Mouse (Mus musculus): ENCODE results near the gene Spry1. TPM values are rescaled to one million over a fixed set of nuclear protein-coding genes. Genes with fewer than 3 reads are reported as not detected.
"Not testable (repeated sequence)": the region's sequence is repeated elsewhere in the genome, so short reads cannot be mapped to it uniquely, and the experiment has no call there.

Spry1 gene
- 20.9 and 24.4 TPM in 2 replicates for polyA plus RNA-seq (2014; fragmentation: Nextera tagmentation; extraction: Ambion mirVana)

GRCm38 (mm10) chr3:37639690-37640089 lies at the start of gene Spry1:
Gene Spry1, plus strand, starts transcription at chr3:37639947.
- H3K4me1 ChIP-seq (replicated peaks; ENCODE audit: control insufficient read depth, insufficient read depth, low read length): peaks cover 9% of the 10 kb centered on the region; the same call in 1 of the 2 replicates
- H3K9me3 ChIP-seq (ENCODE audit: control insufficient read depth, low read length): no peaks in the 10 kb centered on the region
- H3K36me3 ChIP-seq (ENCODE audit: control insufficient read depth, insufficient read depth, low read length): no peaks in the 10 kb centered on the region; the same call in 1 of the 2 replicates
- peak within 1 kb of the TSS; percentile 88 for H3K4me2 ChIP-seq (ENCODE audit: low read depth, low read length, severe bottlenecking)
- H3K4me3 ChIP-seq (ENCODE audit: low read depth, low read length): peak within 1 kb of the TSS; percentile 91
- peak within 1 kb of the TSS; percentile 89 for H3K9ac ChIP-seq (ENCODE audit: low read length)
- peak within 1 kb of the TSS; percentile 87 for H3K27ac ChIP-seq (ENCODE audit: low read depth, low read length)
- H3K27me3 ChIP-seq (ENCODE audit: control insufficient read depth, insufficient read depth, low read length): no peaks in the 10 kb centered on the region
- ATAC-seq (replicated peaks; ENCODE audit: low FRiP score) (peak; percentile 91), DNase-seq (ENCODE audit: low spot score) (peak; percentile 98)
- 0% methylated on average over 38 of the region's 38 CpGs for WGBS

GRCm38 (mm10) chr3:37595721-37596120 lies 44.0 kb upstream of the Spry1 start:
- no peak overlapping the region for H3K27ac ChIP-seq (ENCODE audit: low read depth, low read length)
- no peaks in the 10 kb centered on the region for H3K9me3 ChIP-seq (ENCODE audit: control insufficient read depth, low read length)
- no peak overlapping the region for H3K4me2 ChIP-seq (ENCODE audit: low read depth, low read length, severe bottlenecking)
- H3K4me3 ChIP-seq (ENCODE audit: low read depth, low read length): no peak overlapping the region
- WGBS: 66% methylated on average over 10 of the region's 10 CpGs
- H3K27me3 ChIP-seq (ENCODE audit: control insufficient read depth, insufficient read depth, low read length): no peaks in the 10 kb centered on the region
- no peak for ATAC-seq (replicated peaks; ENCODE audit: low FRiP score)
- H3K9ac ChIP-seq (ENCODE audit: low read length): no peak overlapping the region
- no peaks in the 10 kb centered on the region for H3K36me3 ChIP-seq (ENCODE audit: control insufficient read depth, insufficient read depth, low read length)
- DNase-seq (ENCODE audit: low spot score): no peak
- 0 out of 2 replicates have a peak, but pooled peaks cover 2% of the 10 kb centered on the region for H3K4me1 ChIP-seq (replicated peaks; ENCODE audit: control insufficient read depth, insufficient read depth, low read length)

- Histone ChIP-seq H3K4me3 (ENCODE audit: low read depth, low read length) (no peak overlapping the region), H3K4me2 (ENCODE audit: low read depth, low read length, severe bottlenecking) (no peak overlapping the region), H3K27ac (ENCODE audit: low read depth, low read length) (no peak overlapping the region), H3K36me3 (ENCODE audit: control insufficient read depth, insufficient read depth, low read length) (no peaks in the 10 kb centered on the region), H3K4me1 (replicated peaks; ENCODE audit: control insufficient read depth, insufficient read depth, low read length) (0 out of 2 replicates have a peak, but pooled peaks cover 2% of the 10 kb centered on the region), H3K9me3 (ENCODE audit: control insufficient read depth, low read length) (no peaks in the 10 kb centered on the region), H3K9ac (ENCODE audit: low read length) (no peak overlapping the region), H3K27me3 (ENCODE audit: control insufficient read depth, insufficient read depth, low read length) (no peaks in the 10 kb centered on the region)
- DNase-seq (ENCODE audit: low spot score) (no peak), ATAC-seq (replicated peaks; ENCODE audit: low FRiP score) (no peak)
- WGBS: 64% methylated on average over 6 of the region's 6 CpGs
Measured at GRCm38 (mm10) chr3:37596519-37596918, 43.2 kb upstream of the Spry1 start.

- no peak overlapping the region for H3K4me2 ChIP-seq (ENCODE audit: low read depth, low read length, severe bottlenecking)
- DNase-seq (ENCODE audit: low spot score) (no peak), ATAC-seq (replicated peaks; ENCODE audit: low FRiP score) (no peak)
- no peak overlapping the region for H3K27ac ChIP-seq (ENCODE audit: low read depth, low read length)
- no peaks in the 10 kb centered on the region for H3K36me3 ChIP-seq (ENCODE audit: control insufficient read depth, insufficient read depth, low read length)
- H3K4me3 ChIP-seq (ENCODE audit: low read depth, low read length): no peak overlapping the region
- no peaks in the 10 kb centered on the region for H3K9me3 ChIP-seq (ENCODE audit: control insufficient read depth, low read length)
- 88% methylated on average over 5 of the region's 5 CpGs for WGBS
- H3K4me1 ChIP-seq (replicated peaks; ENCODE audit: control insufficient read depth, insufficient read depth, low read length): 0 out of 2 replicates have a peak, but pooled peaks cover 2% of the 10 kb centered on the region
- H3K27me3 ChIP-seq (ENCODE audit: control insufficient read depth, insufficient read depth, low read length): no peaks in the 10 kb centered on the region
- no peak overlapping the region for H3K9ac ChIP-seq (ENCODE audit: low read length)
Measured at GRCm38 (mm10) chr3:37597200-37597599, 42.5 kb upstream of the Spry1 start.

- ATAC-seq (replicated peaks; ENCODE audit: low FRiP score); H3K4me3 ChIP-seq (ENCODE audit: low read depth, low read length); H3K27ac ChIP-seq (ENCODE audit: low read depth, low read length); H3K4me1 ChIP-seq (replicated peaks; ENCODE audit: control insufficient read depth, insufficient read depth, low read length); H3K36me3 ChIP-seq (ENCODE audit: control insufficient read depth, insufficient read depth, low read length); H3K9me3 ChIP-seq (ENCODE audit: control insufficient read depth, low read length); H3K27me3 ChIP-seq (ENCODE audit: control insufficient read depth, insufficient read depth, low read length); H3K9ac ChIP-seq (ENCODE audit: low read length); H3K4me2 ChIP-seq (ENCODE audit: low read depth, low read length, severe bottlenecking); DNase-seq (ENCODE audit: low spot score): not testable (repeated sequence)
- WGBS: 95% methylated on average over 14 of the region's 14 CpGs
Measured at GRCm38 (mm10) chr3:37599641-37600040, 40.1 kb upstream of the Spry1 start.

GRCm38 (mm10) chr3:37602356-37602755 lies 37.4 kb upstream of the Spry1 start:
- no peak overlapping the region for H3K27ac ChIP-seq (ENCODE audit: low read depth, low read length)
- ATAC-seq (replicated peaks; ENCODE audit: low FRiP score) (no peak), DNase-seq (ENCODE audit: low spot score) (peak; percentile 23)
- no peaks in the 10 kb centered on the region for H3K27me3 ChIP-seq (ENCODE audit: control insufficient read depth, insufficient read depth, low read length)
- no peak overlapping the region for H3K9ac ChIP-seq (ENCODE audit: low read length)
- no peaks in the 10 kb centered on the region for H3K9me3 ChIP-seq (ENCODE audit: control insufficient read depth, low read length)
- H3K4me2 ChIP-seq (ENCODE audit: low read depth, low read length, severe bottlenecking): no peak overlapping the region
- 97% methylated on average over 9 of the region's 9 CpGs for WGBS
- H3K4me1 ChIP-seq (replicated peaks; ENCODE audit: control insufficient read depth, insufficient read depth, low read length): peaks cover 2% of the 10 kb centered on the region; the same call in 1 of the 2 replicates
- no peaks in the 10 kb centered on the region for H3K36me3 ChIP-seq (ENCODE audit: control insufficient read depth, insufficient read depth, low read length)
- H3K4me3 ChIP-seq (ENCODE audit: low read depth, low read length): no peak overlapping the region

- H3K9ac ChIP-seq (ENCODE audit: low read length): no peak overlapping the region
- no peak overlapping the region for H3K4me2 ChIP-seq (ENCODE audit: low read depth, low read length, severe bottlenecking)
- no peak overlapping the region for H3K27ac ChIP-seq (ENCODE audit: low read depth, low read length)
- 93% methylated on average over 7 of the region's 7 CpGs for WGBS
- DNase-seq (ENCODE audit: low spot score): no peak
- no peaks in the 10 kb centered on the region for H3K36me3 ChIP-seq (ENCODE audit: control insufficient read depth, insufficient read depth, low read length)
- no peaks in the 10 kb centered on the region for H3K27me3 ChIP-seq (ENCODE audit: control insufficient read depth, insufficient read depth, low read length)
- H3K9me3 ChIP-seq (ENCODE audit: control insufficient read depth, low read length): no peaks in the 10 kb centered on the region
- no peak for ATAC-seq (replicated peaks; ENCODE audit: low FRiP score)
- peaks cover 2% of the 10 kb centered on the region; the same call in 1 of the 2 replicates for H3K4me1 ChIP-seq (replicated peaks; ENCODE audit: control insufficient read depth, insufficient read depth, low read length)
- no peak overlapping the region for H3K4me3 ChIP-seq (ENCODE audit: low read depth, low read length)
Measured at GRCm38 (mm10) chr3:37602890-37603289, 36.9 kb upstream of the Spry1 start.

- Histone ChIP-seq H3K27me3 (ENCODE audit: control insufficient read depth, insufficient read depth, low read length) (no peaks in the 10 kb centered on the region), H3K4me1 (replicated peaks; ENCODE audit: control insufficient read depth, insufficient read depth, low read length) (peaks cover 2% of the 10 kb centered on the region; the same call in 1 of the 2 replicates), H3K9me3 (ENCODE audit: control insufficient read depth, low read length) (no peaks in the 10 kb centered on the region), H3K4me2 (ENCODE audit: low read depth, low read length, severe bottlenecking) (no peak overlapping the region), H3K9ac (ENCODE audit: low read length) (no peak overlapping the region), H3K27ac (ENCODE audit: low read depth, low read length) (no peak overlapping the region), H3K36me3 (ENCODE audit: control insufficient read depth, insufficient read depth, low read length) (no peaks in the 10 kb centered on the region), H3K4me3 (ENCODE audit: low read depth, low read length) (no peak overlapping the region)
- DNase-seq (ENCODE audit: low spot score) (peak; percentile 33), ATAC-seq (replicated peaks; ENCODE audit: low FRiP score) (0 out of 2 replicates have a peak, but pooled peaks have one; percentile 24)
- 73% methylated on average over 3 of the region's 3 CpGs for WGBS
Measured at GRCm38 (mm10) chr3:37603541-37603940, 36.2 kb upstream of the Spry1 start.

Measured in forebrain, embryonic 11.5 days (tissue).